Mouse (Mus musculus): ENCODE measurements around the gene Stat5a. TPM values are rescaled to one million over a fixed set of nuclear protein-coding genes. Genes with fewer than 3 reads are reported as not detected.
A peak's percentile ranks its signal among the peaks of the same experiment; 100 is the strongest.

The Stat5a gene
- polyA plus RNA-seq, 1 experiment from 2014 or later = 6.0 TPM

GRCm38 (mm10) chr11:100893482-100893881 lies 34.3 kb downstream of the Stat5a start:
- no peaks in the 10 kb centered on the region for H3K27me3 ChIP-seq (ENCODE audit: insufficient read depth, low read length)
- DNase-seq (peak; percentile 92), ATAC-seq (peak; percentile 78)
- no peaks in the 10 kb centered on the region for H3K9me3 ChIP-seq (ENCODE audit: low read length)
- H3K36me3 ChIP-seq (replicated peaks; ENCODE audit: insufficient read depth, low read length) = peaks cover 66% of the 10 kb centered on the region
- H3K4me3 ChIP-seq (ENCODE audit: low read depth, low read length) = no peak overlapping the region
- peak; percentile 100 for TF ChIP-seq CTCF (IDR thresholded peaks at IDR 0.05; ENCODE audit: low read depth)
- no peak for TF ChIP-seq EP300 (IDR thresholded peaks at IDR 0.05; ENCODE audit: low read depth)
- H3K9ac ChIP-seq (replicated peaks) = no peak overlapping the region
- H3K4me1 ChIP-seq (ENCODE audit: insufficient read depth) = peaks cover 9% of the 10 kb centered on the region
- 17% methylated on average over 9 of the region's 9 CpGs for WGBS (ENCODE audit: insufficient replicate concordance)
- H3K4me2 ChIP-seq (ENCODE audit: low read depth, low read length) = peak overlapping the region; percentile 45; the same call in 1 of the 2 replicates
- no peak overlapping the region for H3K27ac ChIP-seq (ENCODE audit: low read depth)

- Histone ChIP-seq H3K9me3 (ENCODE audit: low read length) (no peaks in the 10 kb centered on the region), H3K4me3 (ENCODE audit: low read depth, low read length) (no peak overlapping the region), H3K4me1 (ENCODE audit: insufficient read depth) (peaks cover 8% of the 10 kb centered on the region; the same call in 1 of the 2 replicates), H3K36me3 (replicated peaks; ENCODE audit: insufficient read depth, low read length) (peaks cover 69% of the 10 kb centered on the region), H3K9ac (replicated peaks) (no peak overlapping the region), H3K27me3 (ENCODE audit: insufficient read depth, low read length) (no peaks in the 10 kb centered on the region), H3K27ac (ENCODE audit: low read depth) (no peak overlapping the region), H3K4me2 (ENCODE audit: low read depth, low read length) (no peak overlapping the region)
- no peak for DNase-seq
- WGBS (ENCODE audit: insufficient replicate concordance) = 83% methylated on average over 9 of the region's 9 CpGs
- TF ChIP-seq CTCF (IDR thresholded peaks at IDR 0.05; ENCODE audit: low read depth) (no peak), EP300 (IDR thresholded peaks at IDR 0.05; ENCODE audit: low read depth) (no peak)
- ATAC-seq = no peak
Observed at GRCm38 (mm10) chr11:100894146-100894918, 35.2 kb downstream of the Stat5a start.

DNA sequence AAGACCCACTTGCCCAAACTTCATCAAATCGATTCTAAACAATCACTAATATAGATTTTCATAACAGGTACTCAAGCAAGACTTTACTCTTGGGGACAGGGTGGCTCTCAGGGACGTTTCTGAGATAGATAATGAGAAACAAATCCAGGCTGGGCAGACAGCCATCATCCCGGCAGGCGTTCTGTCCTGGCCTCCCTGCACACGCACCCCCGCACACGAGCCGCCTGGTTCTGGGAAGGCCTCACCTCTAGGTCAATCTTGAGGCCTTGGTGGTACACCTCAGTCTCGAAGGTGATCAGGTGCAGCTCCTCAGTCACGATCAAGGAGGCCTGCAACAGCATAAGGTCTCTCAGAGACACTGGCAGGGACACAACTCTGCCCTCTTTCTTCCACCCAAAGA lies 36.9 kb downstream of the Stat5a start:
- Histone ChIP-seq H3K27ac (ENCODE audit: low read depth) (no peak overlapping the region), H3K4me1 (ENCODE audit: insufficient read depth) (peaks cover 8% of the 10 kb centered on the region; the same call in 1 of the 2 replicates), H3K4me3 (ENCODE audit: low read depth, low read length) (no peak overlapping the region), H3K36me3 (replicated peaks; ENCODE audit: insufficient read depth, low read length) (peaks cover 76% of the 10 kb centered on the region), H3K4me2 (ENCODE audit: low read depth, low read length) (no peak overlapping the region), H3K9ac (replicated peaks) (no peak overlapping the region), H3K27me3 (ENCODE audit: insufficient read depth, low read length) (no peaks in the 10 kb centered on the region), H3K9me3 (ENCODE audit: low read length) (no peaks in the 10 kb centered on the region)
- no peak for TF ChIP-seq EP300 (IDR thresholded peaks at IDR 0.05; ENCODE audit: low read depth)
- ATAC-seq (no peak), DNase-seq (no peak)
- WGBS (ENCODE audit: insufficient replicate concordance) = 82% methylated on average over 10 of the region's 10 CpGs

DNA sequence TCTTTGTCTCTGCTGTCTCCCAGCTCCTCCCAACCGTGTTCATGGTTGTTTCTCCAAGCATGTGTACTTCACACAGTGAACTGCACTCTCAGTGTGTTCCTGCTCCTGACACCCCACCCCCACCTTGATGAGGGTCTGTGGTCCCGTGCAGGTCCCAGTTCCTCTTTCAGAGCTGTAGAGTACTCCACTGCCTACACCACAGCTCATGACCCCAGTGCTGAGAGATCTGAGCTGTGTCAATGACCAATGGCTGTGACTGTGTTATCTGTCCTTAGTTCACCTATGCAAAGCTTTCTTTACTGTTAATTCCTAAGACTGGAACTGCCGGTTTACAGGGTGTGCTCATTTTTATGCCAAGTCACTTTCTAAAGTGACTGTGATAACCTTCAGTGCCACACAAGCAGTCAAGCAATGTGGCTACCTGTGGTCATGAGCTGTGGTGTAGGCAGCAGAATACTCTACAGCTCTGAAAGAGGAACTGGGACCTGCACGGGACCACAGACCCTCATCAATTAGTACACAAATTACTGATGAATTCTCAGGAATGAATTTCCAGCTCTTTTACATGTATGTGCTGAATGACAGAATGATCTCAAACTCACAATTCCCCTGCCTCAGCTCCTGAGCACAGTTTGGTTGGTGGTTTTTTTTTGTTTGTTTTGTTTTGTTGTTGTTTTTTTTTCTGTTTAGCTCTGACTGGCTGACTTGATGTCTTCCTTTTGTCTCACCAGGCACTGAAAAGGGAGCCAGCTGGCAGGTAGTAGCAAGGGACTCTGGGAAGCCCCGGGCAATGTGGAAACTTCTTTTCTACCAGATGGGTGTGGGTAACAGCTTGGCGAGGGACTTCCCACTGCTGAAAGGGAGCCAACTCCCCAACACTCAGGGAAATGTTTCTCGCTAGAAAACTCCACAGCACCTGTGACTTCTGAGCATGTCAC lies 38.4 kb downstream of the Stat5a start:
- no peak for DNase-seq
- 77% methylated on average over 7 of the region's 7 CpGs for WGBS (ENCODE audit: insufficient replicate concordance)
- H3K9ac ChIP-seq (replicated peaks) = no peak overlapping the region
- H3K4me1 ChIP-seq (ENCODE audit: insufficient read depth) = 0 out of 2 replicates have a peak, but pooled peaks cover 4% of the 10 kb centered on the region
- no peak overlapping the region for H3K4me2 ChIP-seq (ENCODE audit: low read depth, low read length)
- H3K36me3 ChIP-seq (replicated peaks; ENCODE audit: insufficient read depth, low read length) = peaks cover 78% of the 10 kb centered on the region
- H3K27me3 ChIP-seq (ENCODE audit: insufficient read depth, low read length) = no peaks in the 10 kb centered on the region
- no peak overlapping the region for H3K4me3 ChIP-seq (ENCODE audit: low read depth, low read length)
- no peaks in the 10 kb centered on the region for H3K9me3 ChIP-seq (ENCODE audit: low read length)
- TF ChIP-seq EP300 (IDR thresholded peaks at IDR 0.05; ENCODE audit: low read depth) = no peak
- no peak for TF ChIP-seq CTCF (IDR thresholded peaks at IDR 0.05; ENCODE audit: low read depth)
- H3K27ac ChIP-seq (ENCODE audit: low read depth) = no peak overlapping the region
- no peak for ATAC-seq

DNA sequence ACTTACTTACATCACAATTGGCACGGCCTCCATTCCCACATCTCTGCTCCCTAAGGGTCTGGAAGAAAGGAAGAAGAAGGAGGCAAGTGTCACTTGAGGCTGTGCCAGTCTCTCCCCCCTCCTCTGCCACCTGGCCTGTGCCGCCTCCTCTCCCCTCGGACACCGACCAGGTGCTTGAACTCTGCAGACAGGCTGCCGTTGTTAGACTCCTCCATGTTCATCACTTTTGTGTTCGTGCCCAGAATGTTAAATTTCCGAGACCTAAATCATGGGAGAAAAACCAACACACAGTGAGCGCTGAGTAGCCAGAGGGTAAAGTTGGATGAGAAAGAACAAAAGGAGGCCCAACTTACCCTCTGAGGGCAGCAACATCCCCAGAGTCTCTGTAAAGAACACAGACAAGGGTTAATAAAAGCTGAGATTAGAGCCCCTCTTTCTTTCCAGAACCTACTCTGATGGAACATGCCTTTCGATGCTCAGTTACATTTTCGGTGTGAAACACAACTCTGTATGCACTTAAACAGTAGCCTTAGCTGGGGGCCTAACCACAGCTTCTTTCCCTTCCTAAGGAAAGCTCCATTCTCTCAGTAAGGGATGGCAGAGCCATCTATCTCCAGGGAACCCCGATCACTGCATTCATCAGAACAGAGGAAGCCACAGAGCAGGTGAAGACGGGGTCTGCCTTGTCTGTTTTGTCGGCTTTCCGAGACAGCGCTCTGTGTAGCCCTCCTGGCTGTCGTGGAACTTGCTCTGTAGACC lies 39.5 kb downstream of the Stat5a start:
- Histone ChIP-seq H3K4me1 (ENCODE audit: insufficient read depth) (0 out of 2 replicates have a peak, but pooled peaks cover 4% of the 10 kb centered on the region), H3K9ac (replicated peaks) (no peak overlapping the region), H3K4me2 (ENCODE audit: low read depth, low read length) (no peak overlapping the region), H3K4me3 (ENCODE audit: low read depth, low read length) (no peak overlapping the region), H3K27me3 (ENCODE audit: insufficient read depth, low read length) (no peaks in the 10 kb centered on the region), H3K27ac (ENCODE audit: low read depth) (no peak overlapping the region), H3K36me3 (replicated peaks; ENCODE audit: insufficient read depth, low read length) (peaks cover 78% of the 10 kb centered on the region), H3K9me3 (ENCODE audit: low read length) (no peaks in the 10 kb centered on the region)
- TF ChIP-seq EP300 (IDR thresholded peaks at IDR 0.05; ENCODE audit: low read depth) (no peak), CTCF (IDR thresholded peaks at IDR 0.05; ENCODE audit: low read depth) (no peak)
- WGBS (ENCODE audit: insufficient replicate concordance) = 86% methylated on average over 16 of the region's 16 CpGs
- ATAC-seq (no peak), DNase-seq (no peak)
